Mouse (Mus musculus): Measurements from ENCODE around the gene Ttc33. TPM values are rescaled to one million over a fixed set of nuclear protein-coding genes. Genes with fewer than 3 reads are reported as not detected.
"Not testable (repeated sequence)": the region's sequence is repeated elsewhere in the genome, so short reads cannot be mapped to it uniquely, and the experiment has no call there.

Gene Ttc33
- polyA plus RNA-seq, 1 experiment from 2014 or later = 52.5 TPM

DNA sequence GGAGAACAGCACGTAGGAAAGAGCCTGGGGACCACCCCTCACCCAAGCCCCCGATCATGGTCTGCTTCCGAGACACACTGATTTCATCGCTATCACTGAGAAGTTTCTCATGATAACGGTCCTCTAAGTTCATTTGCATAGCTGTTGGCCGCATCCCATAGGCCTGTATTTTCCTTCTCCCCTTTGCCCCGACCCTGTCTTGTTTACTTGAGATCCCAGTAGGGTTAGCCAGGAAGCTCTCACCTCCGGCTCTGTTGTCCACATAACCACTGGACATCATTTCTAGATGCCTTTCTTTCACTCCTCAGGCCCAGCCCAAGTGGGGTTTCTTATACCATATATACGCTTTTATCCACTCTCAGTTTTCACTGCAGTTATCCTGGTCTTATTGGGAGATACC is 9.6 kb downstream of the Ttc33 start:
- 95% methylated on average over 9 of the region's 9 CpGs for WGBS
- no peaks in the 10 kb centered on the region for H3K9me3 ChIP-seq (ENCODE audit: control insufficient read depth, low read length)
- no peak for ATAC-seq
- H3K27me3 ChIP-seq (replicated peaks; ENCODE audit: control insufficient read depth, insufficient read depth, low read length) = no peaks in the 10 kb centered on the region
- no peak overlapping the region for H3K27ac ChIP-seq (ENCODE audit: low read depth, low read length)
- H3K36me3 ChIP-seq (ENCODE audit: control insufficient read depth, insufficient read depth, low read length) = peaks cover 3% of the 10 kb centered on the region; the same call in 1 of the 2 replicates
- no peak overlapping the region for H3K4me2 ChIP-seq (ENCODE audit: low read length)
- no peak overlapping the region for H3K4me3 ChIP-seq (ENCODE audit: low read length)
- H3K4me1 ChIP-seq (ENCODE audit: control insufficient read depth, insufficient read depth, low read depth, low read length) = no peaks in the 10 kb centered on the region
- no peak overlapping the region for H3K9ac ChIP-seq (ENCODE audit: low read depth, low read length)

DNA sequence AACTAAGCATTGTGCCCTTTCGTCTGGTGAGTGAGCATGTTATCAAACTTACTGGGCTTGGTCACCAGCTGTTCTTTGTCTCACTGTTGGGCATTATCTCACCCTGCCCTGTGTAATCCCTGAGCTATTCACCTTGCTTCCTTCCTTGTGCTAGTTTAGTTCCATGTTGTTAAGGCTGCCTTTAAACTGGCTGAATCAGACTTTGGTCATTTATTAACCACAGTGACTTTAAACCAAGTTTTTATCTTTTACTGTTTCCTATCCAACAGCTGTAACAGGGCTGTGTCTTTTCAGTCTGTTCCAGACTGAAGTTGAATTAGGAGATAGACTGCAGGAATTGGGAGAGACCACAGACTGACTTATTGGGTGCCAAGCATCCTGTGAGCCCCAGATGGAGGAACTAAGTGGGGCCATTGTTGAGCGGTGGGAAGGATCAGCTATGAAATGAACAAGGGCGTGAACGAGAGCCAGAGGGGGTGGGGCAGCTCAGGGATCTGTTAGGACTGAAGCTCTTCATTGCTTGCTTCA is 10.7 kb downstream of the Ttc33 start:
- Histone ChIP-seq H3K27ac (ENCODE audit: low read depth, low read length) (no peak overlapping the region), H3K27me3 (replicated peaks; ENCODE audit: control insufficient read depth, insufficient read depth, low read length) (no peaks in the 10 kb centered on the region), H3K4me2 (ENCODE audit: low read length) (no peak overlapping the region), H3K36me3 (ENCODE audit: control insufficient read depth, insufficient read depth, low read length) (no peaks in the 10 kb centered on the region), H3K9ac (ENCODE audit: low read depth, low read length) (no peak overlapping the region), H3K4me1 (ENCODE audit: control insufficient read depth, insufficient read depth, low read depth, low read length) (no peaks in the 10 kb centered on the region), H3K9me3 (ENCODE audit: control insufficient read depth, low read length) (no peaks in the 10 kb centered on the region), H3K4me3 (ENCODE audit: low read length) (no peak overlapping the region)
- no peak for ATAC-seq
- WGBS = 58% methylated on average over 4 of the region's 4 CpGs

DNA sequence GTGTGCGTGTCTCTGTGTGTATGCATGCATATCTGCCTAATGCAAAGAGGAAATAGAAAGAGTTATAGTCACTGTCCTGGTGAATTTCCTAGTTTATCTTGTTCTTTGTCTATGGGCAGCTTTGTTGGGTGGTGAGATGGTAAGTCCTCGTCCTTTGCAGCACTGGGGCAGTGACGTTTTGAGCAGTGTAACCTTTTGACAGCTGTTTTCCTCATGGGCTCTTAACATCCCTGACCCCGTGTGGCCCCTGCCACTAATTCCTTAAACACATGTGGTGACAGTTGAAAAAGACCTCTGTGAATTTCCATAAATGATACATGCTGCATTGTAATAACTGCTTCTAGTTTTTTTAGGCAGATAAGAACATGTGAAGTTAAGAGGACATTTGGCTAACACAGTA is 11.4 kb downstream of the Ttc33 start:
- H3K27ac ChIP-seq (ENCODE audit: low read depth, low read length) = no peak overlapping the region
- no peaks in the 10 kb centered on the region for H3K9me3 ChIP-seq (ENCODE audit: control insufficient read depth, low read length)
- no peak overlapping the region for H3K9ac ChIP-seq (ENCODE audit: low read depth, low read length)
- no peak overlapping the region for H3K4me2 ChIP-seq (ENCODE audit: low read length)
- H3K36me3 ChIP-seq (ENCODE audit: control insufficient read depth, insufficient read depth, low read length) = no peaks in the 10 kb centered on the region
- H3K27me3 ChIP-seq (replicated peaks; ENCODE audit: control insufficient read depth, insufficient read depth, low read length) = no peaks in the 10 kb centered on the region
- no peak overlapping the region for H3K4me3 ChIP-seq (ENCODE audit: low read length)
- WGBS = 75% methylated on average over 4 of the region's 4 CpGs
- no peak for ATAC-seq
- no peaks in the 10 kb centered on the region for H3K4me1 ChIP-seq (ENCODE audit: control insufficient read depth, insufficient read depth, low read depth, low read length)

DNA sequence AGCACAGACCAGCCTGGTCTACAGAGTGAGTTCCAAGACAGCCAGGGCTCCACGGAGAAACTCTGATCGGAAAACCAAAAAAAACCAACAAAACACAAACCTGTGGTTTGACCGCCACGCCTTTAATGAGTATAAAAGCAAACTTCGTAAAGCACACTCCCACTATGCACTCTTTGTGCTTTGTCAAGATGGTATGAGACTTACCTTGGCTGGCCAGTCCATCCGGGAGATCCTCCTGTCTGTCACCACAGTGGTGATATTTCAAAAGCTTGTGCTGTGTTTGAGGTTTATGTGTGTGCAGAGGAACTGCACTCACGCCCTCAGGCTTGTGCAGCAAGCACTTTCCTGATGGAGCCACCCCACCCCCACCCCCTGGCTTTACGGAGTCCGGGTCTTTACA is 19.9 kb downstream of the Ttc33 start:
- Histone ChIP-seq H3K36me3 (ENCODE audit: control insufficient read depth, insufficient read depth, low read length) (no peaks in the 10 kb centered on the region), H3K4me1 (ENCODE audit: control insufficient read depth, insufficient read depth, low read depth, low read length) (no peaks in the 10 kb centered on the region), H3K27ac (ENCODE audit: low read depth, low read length) (no peak overlapping the region), H3K27me3 (replicated peaks; ENCODE audit: control insufficient read depth, insufficient read depth, low read length) (no peaks in the 10 kb centered on the region), H3K4me3 (ENCODE audit: low read length) (no peak overlapping the region), H3K4me2 (ENCODE audit: low read length) (no peak overlapping the region), H3K9me3 (ENCODE audit: control insufficient read depth, low read length) (no peaks in the 10 kb centered on the region), H3K9ac (ENCODE audit: low read depth, low read length) (no peak overlapping the region)
- WGBS = 95% methylated on average over 9 of the region's 9 CpGs
- ATAC-seq = no peak

DNA sequence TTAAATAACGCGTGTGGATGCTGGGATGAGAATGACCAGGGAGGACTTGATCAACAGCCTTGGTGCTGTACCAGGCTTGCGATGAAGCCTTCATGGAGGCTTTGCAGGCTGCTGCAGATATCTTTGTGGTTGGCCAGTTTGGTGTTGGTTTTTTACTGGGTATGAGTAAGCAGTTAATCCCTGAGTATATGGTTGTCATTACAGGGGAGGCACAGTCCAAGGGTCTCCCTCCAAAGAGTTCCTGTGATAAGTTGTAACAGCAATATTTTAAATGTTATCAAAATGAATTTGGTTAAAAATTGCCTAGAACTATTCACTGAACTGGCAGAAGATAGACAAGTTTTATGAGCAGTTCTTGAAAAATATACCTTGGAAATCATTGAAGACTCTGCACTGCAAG is 23.8 kb downstream of the Ttc33 start:
- H3K4me2 ChIP-seq (ENCODE audit: low read length) = no peak overlapping the region
- H3K4me1 ChIP-seq (ENCODE audit: control insufficient read depth, insufficient read depth, low read depth, low read length) = no peaks in the 10 kb centered on the region
- H3K36me3 ChIP-seq (ENCODE audit: control insufficient read depth, insufficient read depth, low read length) = peaks cover 3% of the 10 kb centered on the region; the same call in 1 of the 2 replicates
- H3K27me3 ChIP-seq (replicated peaks; ENCODE audit: control insufficient read depth, insufficient read depth, low read length) = no peaks in the 10 kb centered on the region
- ATAC-seq = no peak
- no peak overlapping the region for H3K27ac ChIP-seq (ENCODE audit: low read depth, low read length)
- no peak overlapping the region for H3K4me3 ChIP-seq (ENCODE audit: low read length)
- no peaks in the 10 kb centered on the region for H3K9me3 ChIP-seq (ENCODE audit: control insufficient read depth, low read length)
- WGBS = 96% methylated on average over 3 of the region's 3 CpGs
- no peak overlapping the region for H3K9ac ChIP-seq (ENCODE audit: low read depth, low read length)

DNA sequence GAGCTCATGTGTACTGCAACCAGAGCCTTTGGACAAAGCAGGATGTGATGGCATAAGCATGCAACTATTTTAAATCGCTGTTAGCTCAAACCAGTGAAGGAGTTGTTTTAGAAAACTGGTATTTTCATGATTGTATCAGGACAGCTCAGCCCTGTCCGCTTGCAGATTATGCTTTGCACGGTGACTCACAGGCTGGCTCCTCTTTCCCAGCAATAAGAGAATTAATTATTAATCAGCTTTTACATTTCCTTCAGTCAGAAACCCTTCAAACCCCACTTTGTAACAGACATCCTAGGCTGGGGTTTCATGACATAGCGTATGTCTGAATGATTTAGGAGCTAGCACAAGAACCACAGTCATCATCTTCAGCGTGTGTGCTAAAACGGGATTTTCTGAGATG is 35.2 kb downstream of the Ttc33 start:
- no peak overlapping the region for H3K27ac ChIP-seq (ENCODE audit: low read depth, low read length)
- no peaks in the 10 kb centered on the region for H3K27me3 ChIP-seq (replicated peaks; ENCODE audit: control insufficient read depth, insufficient read depth, low read length)
- 89% methylated on average over 6 of the region's 6 CpGs for WGBS
- ATAC-seq = no peak
- no peaks in the 10 kb centered on the region for H3K4me1 ChIP-seq (ENCODE audit: control insufficient read depth, insufficient read depth, low read depth, low read length)
- no peak overlapping the region for H3K4me3 ChIP-seq (ENCODE audit: low read length)
- no peak overlapping the region for H3K9ac ChIP-seq (ENCODE audit: low read depth, low read length)
- H3K4me2 ChIP-seq (ENCODE audit: low read length) = no peak overlapping the region
- H3K9me3 ChIP-seq (ENCODE audit: control insufficient read depth, low read length) = peaks cover 5% of the 10 kb centered on the region
- no peaks in the 10 kb centered on the region for H3K36me3 ChIP-seq (ENCODE audit: control insufficient read depth, insufficient read depth, low read length)

DNA sequence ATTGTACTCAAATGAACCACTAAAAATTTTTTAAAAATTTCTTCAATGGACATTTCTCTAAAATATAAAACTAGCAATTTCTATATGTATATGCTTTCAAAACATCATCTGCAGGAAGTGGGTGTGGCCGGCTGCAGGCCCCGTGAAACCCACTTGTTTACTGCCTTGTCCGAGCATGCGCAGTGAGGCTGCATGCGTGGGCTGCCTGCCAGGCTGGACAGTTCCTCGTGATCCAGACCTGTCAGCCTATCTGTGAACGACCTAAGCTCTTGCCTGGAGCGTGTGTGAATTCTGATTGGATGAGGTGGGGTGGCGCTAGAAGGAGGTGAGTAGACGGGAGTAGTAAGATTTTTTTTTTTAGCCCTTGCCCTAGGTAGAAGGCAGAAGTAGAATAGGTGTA is 45.4 kb downstream of the Ttc33 start:
- not testable (repeated sequence) for H3K4me3 ChIP-seq (ENCODE audit: low read length); H3K9me3 ChIP-seq (ENCODE audit: control insufficient read depth, low read length); H3K27me3 ChIP-seq (replicated peaks; ENCODE audit: control insufficient read depth, insufficient read depth, low read length); H3K27ac ChIP-seq (ENCODE audit: low read depth, low read length); H3K36me3 ChIP-seq (ENCODE audit: control insufficient read depth, insufficient read depth, low read length); H3K4me1 ChIP-seq (ENCODE audit: control insufficient read depth, insufficient read depth, low read depth, low read length); ATAC-seq; H3K9ac ChIP-seq (ENCODE audit: low read depth, low read length); H3K4me2 ChIP-seq (ENCODE audit: low read length)
- WGBS = 87% methylated on average over 10 of the region's 10 CpGs

DNA sequence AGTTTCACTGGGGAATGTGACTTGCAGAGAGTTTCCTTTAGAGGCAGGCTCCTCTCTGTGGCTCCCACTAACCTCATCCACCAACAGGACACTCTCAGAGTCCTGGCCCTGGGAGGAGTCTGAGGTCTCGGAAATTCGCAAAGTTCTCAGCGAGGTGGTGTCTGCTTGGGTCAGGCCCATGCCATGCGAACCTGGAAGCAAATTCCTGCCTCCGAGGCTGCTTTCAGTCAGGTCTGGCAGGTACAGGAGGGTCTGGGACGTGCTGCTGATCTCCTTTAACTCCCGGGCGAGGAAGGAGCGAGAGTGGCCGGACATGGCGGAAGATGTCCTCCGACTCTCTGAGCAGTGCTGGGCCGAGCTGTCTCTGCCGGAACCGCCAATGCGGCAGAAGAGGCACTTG is 49.3 kb downstream of the Ttc33 start:
- no peak overlapping the region for H3K4me3 ChIP-seq (ENCODE audit: low read length)
- no peak overlapping the region for H3K27ac ChIP-seq (ENCODE audit: low read depth, low read length)
- no peaks in the 10 kb centered on the region for H3K9me3 ChIP-seq (ENCODE audit: control insufficient read depth, low read length)
- no peak overlapping the region for H3K9ac ChIP-seq (ENCODE audit: low read depth, low read length)
- no peaks in the 10 kb centered on the region for H3K36me3 ChIP-seq (ENCODE audit: control insufficient read depth, insufficient read depth, low read length)
- no peaks in the 10 kb centered on the region for H3K27me3 ChIP-seq (replicated peaks; ENCODE audit: control insufficient read depth, insufficient read depth, low read length)
- H3K4me1 ChIP-seq (ENCODE audit: control insufficient read depth, insufficient read depth, low read depth, low read length) = no peaks in the 10 kb centered on the region
- ATAC-seq = peak; percentile 38; the same call in 1 of the 2 replicates
- no peak overlapping the region for H3K4me2 ChIP-seq (ENCODE audit: low read length)
- 87% methylated on average over 16 of the region's 16 CpGs for WGBS

DNA sequence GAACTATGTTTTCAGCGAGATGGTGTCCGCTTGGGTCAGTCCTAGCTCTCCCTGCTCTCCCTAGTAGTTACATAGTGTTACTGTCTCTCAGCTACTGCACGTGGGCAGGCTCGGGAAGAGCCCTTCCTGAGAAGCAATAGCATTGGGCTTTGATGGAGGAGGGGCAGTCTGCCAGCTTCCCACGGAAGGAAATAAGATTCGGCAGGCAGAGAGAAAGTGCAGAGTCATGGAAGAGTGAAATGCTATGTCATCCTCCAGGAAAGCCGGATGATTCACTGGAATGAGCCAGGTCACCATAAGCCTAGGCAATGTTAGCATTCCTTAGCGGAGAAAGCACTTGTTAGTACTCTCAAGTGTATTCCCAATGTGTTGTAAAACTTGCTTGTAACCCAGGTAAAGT is 50.2 kb downstream of the Ttc33 start:
- no peaks in the 10 kb centered on the region for H3K4me1 ChIP-seq (ENCODE audit: control insufficient read depth, insufficient read depth, low read depth, low read length)
- no peak overlapping the region for H3K9ac ChIP-seq (ENCODE audit: low read depth, low read length)
- H3K9me3 ChIP-seq (ENCODE audit: control insufficient read depth, low read length) = no peaks in the 10 kb centered on the region
- no peak overlapping the region for H3K4me3 ChIP-seq (ENCODE audit: low read length)
- no peak for ATAC-seq
- no peaks in the 10 kb centered on the region for H3K36me3 ChIP-seq (ENCODE audit: control insufficient read depth, insufficient read depth, low read length)
- 48% methylated on average over 8 of the region's 8 CpGs for WGBS
- no peak overlapping the region for H3K4me2 ChIP-seq (ENCODE audit: low read length)
- no peak overlapping the region for H3K27ac ChIP-seq (ENCODE audit: low read depth, low read length)
- H3K27me3 ChIP-seq (replicated peaks; ENCODE audit: control insufficient read depth, insufficient read depth, low read length) = no peaks in the 10 kb centered on the region

DNA sequence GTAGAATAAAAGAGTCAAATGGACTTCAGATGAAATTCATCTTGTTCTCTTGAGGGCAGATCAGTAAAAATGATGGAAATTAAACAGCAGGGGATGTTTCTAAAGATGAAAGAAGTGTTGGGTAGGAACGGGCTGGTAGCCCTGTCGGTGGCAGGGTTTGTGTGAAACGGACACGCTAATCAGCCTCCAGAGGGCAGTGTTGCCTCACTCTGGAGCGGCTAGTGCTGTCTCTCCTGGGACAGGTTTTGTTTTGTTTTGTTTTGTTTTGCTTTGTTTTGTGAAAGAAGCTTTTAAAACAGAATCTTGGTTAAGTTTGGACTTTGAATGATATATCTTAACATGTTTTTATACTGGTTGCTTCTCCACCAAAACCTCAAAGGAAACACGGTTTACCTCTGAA is 51.2 kb downstream of the Ttc33 start:
- no peaks in the 10 kb centered on the region for H3K27me3 ChIP-seq (replicated peaks; ENCODE audit: control insufficient read depth, insufficient read depth, low read length)
- no peaks in the 10 kb centered on the region for H3K36me3 ChIP-seq (ENCODE audit: control insufficient read depth, insufficient read depth, low read length)
- H3K27ac ChIP-seq (ENCODE audit: low read depth, low read length) = no peak overlapping the region
- WGBS = 16% methylated on average over 6 of the region's 6 CpGs
- no peaks in the 10 kb centered on the region for H3K9me3 ChIP-seq (ENCODE audit: control insufficient read depth, low read length)
- H3K4me3 ChIP-seq (ENCODE audit: low read length) = no peak overlapping the region
- no peaks in the 10 kb centered on the region for H3K4me1 ChIP-seq (ENCODE audit: control insufficient read depth, insufficient read depth, low read depth, low read length)
- H3K9ac ChIP-seq (ENCODE audit: low read depth, low read length) = no peak overlapping the region
- no peak overlapping the region for H3K4me2 ChIP-seq (ENCODE audit: low read length)
- ATAC-seq = peak; percentile 85

Measured in hindbrain, embryonic 16.5 days (tissue).